Mouse (Mus musculus) embryonic facial prominence, embryonic 13.5 days (tissue): ENCODE measurements around the gene Rpain. TPM values are rescaled to one million over a fixed set of nuclear protein-coding genes. Genes with fewer than 3 reads are reported as not detected.

ENCODE experiments used
- ATAC-seq: fragments of 200-750 bp; cut with Nextera tagmentation; 2 replicates; pipeline ENCODE4 v1.8.0; 2017; ENCODE audit warnings: low read depth; ENCODE audit not compliant: insufficient number of reproducible peaks, insufficient read depth, low FRiP score, low TSS enrichment
- H3K27ac ChIP-seq: fragments of 300-500 bp; sonication (generic); 2 replicates; pipeline ENCODE4 v1.5.1; 2015; ENCODE audit warnings: moderate library complexity, mild to moderate bottlenecking, inconsistent platforms
- H3K27me3 ChIP-seq: fragments of 300-500 bp; sonication (generic); 2 replicates; pipeline ENCODE4 v1.6.1; 2015; ENCODE audit warnings: mild to moderate bottlenecking, inconsistent platforms
- H3K36me3 ChIP-seq: fragments of 300-500 bp; sonication (generic); 2 replicates; pipeline ENCODE4 v1.6.1; 2015; ENCODE audit warnings: mild to moderate bottlenecking, inconsistent platforms
- H3K4me1 ChIP-seq: fragments of 300-500 bp; sonication (generic); 2 replicates; pipeline ENCODE4 v1.6.1; 2015; ENCODE audit warnings: inconsistent platforms
- H3K4me2 ChIP-seq: fragments of 300-500 bp; sonication (generic); 2 replicates; pipeline ENCODE4 v1.6.1; 2015; ENCODE audit warnings: moderate library complexity, mild to moderate bottlenecking, inconsistent platforms
- H3K4me3 ChIP-seq: fragments of 300-500 bp; sonication (generic); 2 replicates; pipeline ENCODE4 v1.5.1; 2015; ENCODE audit warnings: mild to moderate bottlenecking, inconsistent platforms
- H3K9ac ChIP-seq: fragments of 300-500 bp; sonication (generic); 2 replicates; pipeline ENCODE4 v1.6.1; 2015; ENCODE audit warnings: mild to moderate bottlenecking, inconsistent platforms
- H3K9me3 ChIP-seq: fragments of 300-500 bp; sonication (generic); 2 replicates; pipeline ENCODE4 v1.6.1; 2016; ENCODE audit warnings: inconsistent platforms
- WGBS: fragments of 180-500 bp; shearing (Covaris S2); methylation state at CpG from one replicate; pipeline ENCODE4 v1.1.7; 2015; ENCODE audit warnings: mixed read lengths; 5-methylcytosine and 5-hydroxymethylcytosine counted together
- polyA plus RNA-seq: library from polyadenylated mRNA; unstranded; fragments of >200 nt; fragmentation: Nextera tagmentation; extraction: Ambion mirVana; gene quantifications from 2 replicates; pipeline ENCODE4 v1.2.1, GENCODE M21; 2015

Gene Rpain
- polyA plus RNA-seq, 1 experiment from 2014 or later = 80.7 TPM

DNA sequence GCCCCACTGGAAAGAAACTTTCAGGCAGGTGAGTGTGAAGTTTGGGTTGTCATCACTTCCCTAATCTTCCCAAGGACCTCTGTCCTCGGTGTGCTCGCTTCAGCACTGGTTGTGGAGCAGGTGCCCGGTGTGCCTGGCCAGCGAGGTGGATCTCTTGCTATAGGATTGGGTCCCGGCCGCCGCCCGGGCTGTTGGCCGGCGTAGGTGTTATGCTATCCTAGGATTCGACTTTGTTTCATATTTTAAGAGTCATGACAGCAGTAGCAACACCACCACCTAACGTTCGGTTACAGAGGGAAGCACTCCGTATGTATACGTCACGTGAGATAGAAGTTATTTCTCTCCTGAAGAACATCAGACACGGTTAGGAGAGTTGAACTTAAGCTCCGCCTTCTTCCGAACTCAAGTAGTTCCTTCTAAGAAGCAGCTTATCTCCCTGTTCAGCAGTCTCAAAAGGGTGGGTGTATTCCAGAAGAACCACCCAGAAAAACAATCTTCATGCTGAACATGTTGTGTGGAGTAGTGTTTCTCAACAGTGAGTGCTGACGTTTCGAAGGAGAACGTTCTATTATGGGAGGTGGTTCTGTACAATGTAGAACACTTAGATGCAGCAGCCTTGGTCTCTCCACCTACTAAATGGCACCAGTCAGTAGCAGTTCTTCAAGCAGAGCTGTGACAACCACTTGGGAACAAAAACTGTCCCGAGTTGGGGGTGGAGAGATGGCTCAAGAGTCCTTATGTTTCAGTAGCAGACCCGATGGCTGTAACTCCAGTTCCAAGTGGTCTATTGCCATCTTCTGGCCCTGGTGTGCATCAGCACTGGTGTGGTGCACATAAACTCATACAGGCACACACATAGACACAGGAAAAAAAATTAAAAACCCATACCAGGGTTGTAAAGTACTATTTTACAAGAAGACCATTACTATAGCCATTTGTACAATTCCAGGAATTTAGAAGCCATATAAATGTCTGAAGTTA lies 837 bp downstream of the Rpain start:
- H3K27ac ChIP-seq = peak overlapping the region; percentile 92
- no peak for ATAC-seq
- peaks cover 42% of the 10 kb centered on the region for H3K36me3 ChIP-seq
- H3K9me3 ChIP-seq = no peaks in the 10 kb centered on the region
- H3K27me3 ChIP-seq = no peaks in the 10 kb centered on the region
- peaks cover 13% of the 10 kb centered on the region for H3K4me1 ChIP-seq
- peak overlapping the region; percentile 92 for H3K4me3 ChIP-seq
- 16% methylated on average over 24 of the region's 24 CpGs for WGBS
- peak overlapping the region; percentile 76 for H3K9ac ChIP-seq
- peak overlapping the region; percentile 74 for H3K4me2 ChIP-seq

- no peak overlapping the region for H3K27ac ChIP-seq
- no peak overlapping the region for H3K4me3 ChIP-seq
- 65% methylated on average over 1 of the region's 1 CpGs for WGBS
- H3K4me2 ChIP-seq = no peak overlapping the region
- H3K27me3 ChIP-seq = no peaks in the 10 kb centered on the region
- no peak for ATAC-seq
- peaks cover 49% of the 10 kb centered on the region for H3K36me3 ChIP-seq
- peaks cover 13% of the 10 kb centered on the region for H3K4me1 ChIP-seq
- H3K9ac ChIP-seq = no peak overlapping the region
- H3K9me3 ChIP-seq = no peaks in the 10 kb centered on the region
Measured at GRCm38 (mm10) chr11:70972586-70972985, 2.6 kb downstream of the Rpain start.

- Histone ChIP-seq H3K4me1 (peaks cover 4% of the 10 kb centered on the region), H3K27ac (no peak overlapping the region), H3K9me3 (no peaks in the 10 kb centered on the region), H3K27me3 (no peaks in the 10 kb centered on the region), H3K36me3 (peaks cover 62% of the 10 kb centered on the region), H3K4me3 (no peak overlapping the region), H3K9ac (no peak overlapping the region), H3K4me2 (no peak overlapping the region)
- ATAC-seq = no peak
- 65% methylated on average over 4 of the region's 4 CpGs for WGBS
Measured at GRCm38 (mm10) chr11:70973947-70974346, 3.9 kb downstream of the Rpain start.

DNA sequence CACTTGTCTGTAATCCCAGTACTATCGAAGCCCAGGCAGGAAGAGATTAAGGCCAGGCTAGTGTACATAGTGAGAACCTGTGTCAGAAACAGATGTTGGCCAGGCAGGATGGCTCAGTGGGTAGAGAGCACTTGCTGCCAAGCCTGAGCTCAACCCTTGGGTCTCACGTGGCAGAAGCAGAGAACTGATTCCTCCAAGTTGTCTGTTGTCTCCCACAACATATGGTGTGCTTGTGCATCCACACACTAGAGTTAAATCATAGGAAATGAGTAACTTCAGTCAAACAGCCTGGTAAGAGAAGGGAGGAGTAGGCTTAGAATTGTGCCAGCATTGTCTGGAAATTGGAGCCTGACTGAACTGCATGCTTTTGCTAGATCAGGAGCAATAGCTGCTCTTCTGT lies 5.2 kb downstream of the Rpain start:
- no peak for ATAC-seq

GRCm38 (mm10) chr11:70977293-70977692 lies 7.3 kb downstream of the Rpain start:
- WGBS = 85% methylated on average over 6 of the region's 6 CpGs
- Histone ChIP-seq H3K9me3 (no peaks in the 10 kb centered on the region), H3K4me1 (peaks cover 12% of the 10 kb centered on the region), H3K27me3 (no peaks in the 10 kb centered on the region), H3K4me3 (no peak overlapping the region), H3K4me2 (no peak overlapping the region), H3K9ac (no peak overlapping the region), H3K27ac (no peak overlapping the region), H3K36me3 (peaks cover 86% of the 10 kb centered on the region)
- no peak for ATAC-seq

More for the DNA sequence above, 5.2 kb downstream of the Rpain start:
- Histone ChIP-seq H3K4me1 (peaks cover 4% of the 10 kb centered on the region), H3K9ac (no peak overlapping the region), H3K36me3 (peaks cover 74% of the 10 kb centered on the region), H3K27ac (no peak overlapping the region), H3K4me3 (no peak overlapping the region), H3K27me3 (no peaks in the 10 kb centered on the region), H3K9me3 (no peaks in the 10 kb centered on the region), H3K4me2 (no peak overlapping the region)
- 71% methylated on average over 2 of the region's 2 CpGs for WGBS

DNA sequence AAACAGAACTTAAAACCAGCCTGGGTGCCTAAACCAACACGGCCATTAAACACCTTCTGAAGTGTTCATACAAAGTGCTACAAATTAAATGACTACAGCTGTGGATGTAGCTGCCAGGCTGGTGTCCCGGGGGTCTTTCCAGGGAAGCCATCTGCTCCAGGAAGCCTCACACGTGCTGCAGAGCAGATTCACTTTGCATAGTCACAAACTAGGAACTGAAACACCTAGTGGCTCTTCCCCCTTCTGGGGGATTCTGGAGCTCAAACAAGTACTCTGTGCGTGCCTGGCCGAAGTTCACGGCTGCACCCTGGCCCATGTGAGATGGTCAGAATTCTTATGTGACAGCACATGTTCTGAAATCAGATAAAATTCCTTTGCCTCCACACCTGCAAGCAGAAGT lies 10.2 kb downstream of the Rpain start:
- H3K4me3 ChIP-seq = no peak overlapping the region
- WGBS = 86% methylated on average over 6 of the region's 6 CpGs
- H3K9ac ChIP-seq = no peak overlapping the region
- H3K4me1 ChIP-seq = peaks cover 12% of the 10 kb centered on the region
- ATAC-seq = no peak
- H3K27me3 ChIP-seq = no peaks in the 10 kb centered on the region
- peaks cover 71% of the 10 kb centered on the region for H3K36me3 ChIP-seq
- H3K4me2 ChIP-seq = no peak overlapping the region
- H3K9me3 ChIP-seq = no peaks in the 10 kb centered on the region
- H3K27ac ChIP-seq = no peak overlapping the region

GRCm38 (mm10) chr11:70980751-70981510 lies 10.9 kb downstream of the Rpain start:
- Histone ChIP-seq H3K27ac (no peak overlapping the region), H3K9me3 (no peaks in the 10 kb centered on the region), H3K36me3 (peaks cover 71% of the 10 kb centered on the region), H3K4me3 (peak overlapping the region; percentile 83; the same call in 1 of the 2 replicates), H3K27me3 (no peaks in the 10 kb centered on the region), H3K4me2 (peak overlapping the region; percentile 82), H3K4me1 (peaks cover 12% of the 10 kb centered on the region), H3K9ac (no peak overlapping the region)
- no peak for ATAC-seq
- 92% methylated on average over 14 of the region's 14 CpGs for WGBS

DNA sequence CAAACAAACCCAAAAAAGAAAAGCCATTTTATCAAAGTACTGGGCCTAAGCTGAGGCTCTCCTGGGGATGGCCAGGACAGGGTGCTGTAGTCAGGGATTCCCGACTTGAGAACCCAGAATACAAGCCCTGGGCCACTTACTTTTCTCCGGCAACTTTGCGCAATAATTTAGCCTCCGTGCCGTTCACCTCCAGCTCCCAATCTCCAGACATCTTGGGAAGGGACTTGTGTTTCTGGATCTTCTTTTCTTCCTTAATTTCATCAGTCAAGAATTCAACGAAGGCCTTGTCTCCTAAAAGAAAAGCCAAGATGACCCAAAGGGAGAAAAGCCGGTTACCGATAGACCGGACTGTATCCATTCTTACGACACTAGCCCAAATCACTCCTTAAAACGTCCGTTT lies 12.0 kb downstream of the Rpain start:
- Histone ChIP-seq H3K9me3 (no peaks in the 10 kb centered on the region), H3K4me2 (peak overlapping the region; percentile 82), H3K27ac (peak overlapping the region; percentile 17; the same call in 1 of the 2 replicates), H3K36me3 (peaks cover 71% of the 10 kb centered on the region), H3K9ac (peak overlapping the region; percentile 94), H3K4me1 (peaks cover 12% of the 10 kb centered on the region), H3K4me3 (peak overlapping the region; percentile 83), H3K27me3 (no peaks in the 10 kb centered on the region)
- 5% methylated on average over 12 of the region's 12 CpGs for WGBS
- ATAC-seq = no peak

GRCm38 (mm10) chr11:70982557-70983228 lies 12.7 kb downstream of the Rpain start, which contains the start of gene C1qbp:
C1qbp (minus strand) TSS chr11:70983026.
- Histone ChIP-seq H3K27ac (peak within 1 kb of the TSS; percentile 17; the same call in 1 of the 2 replicates), H3K9ac (peak within 1 kb of the TSS; percentile 94), H3K36me3 (peaks cover 71% of the 10 kb centered on the region), H3K27me3 (no peaks in the 10 kb centered on the region), H3K4me1 (peaks cover 12% of the 10 kb centered on the region), H3K9me3 (no peaks in the 10 kb centered on the region), H3K4me2 (peak within 1 kb of the TSS; percentile 82), H3K4me3 (peak within 1 kb of the TSS; percentile 83)
- WGBS = under 1% methylated on average over 56 of the region's 64 CpGs
- ATAC-seq = peak; percentile 92

GRCm38 (mm10) chr11:71001167-71001566 lies 31.2 kb downstream of the Rpain start:
- Histone ChIP-seq H3K4me2 (no peak overlapping the region), H3K4me1 (peaks cover 17% of the 10 kb centered on the region), H3K27me3 (no peaks in the 10 kb centered on the region), H3K9me3 (no peaks in the 10 kb centered on the region), H3K36me3 (peaks cover 41% of the 10 kb centered on the region), H3K9ac (no peak overlapping the region), H3K4me3 (no peak overlapping the region), H3K27ac (no peak overlapping the region)
- ATAC-seq = no peak
- WGBS = 87% methylated on average over 4 of the region's 4 CpGs
